31 mouse cellular contexts compared by ENCODE assay signal in the genomic region with DNA sequence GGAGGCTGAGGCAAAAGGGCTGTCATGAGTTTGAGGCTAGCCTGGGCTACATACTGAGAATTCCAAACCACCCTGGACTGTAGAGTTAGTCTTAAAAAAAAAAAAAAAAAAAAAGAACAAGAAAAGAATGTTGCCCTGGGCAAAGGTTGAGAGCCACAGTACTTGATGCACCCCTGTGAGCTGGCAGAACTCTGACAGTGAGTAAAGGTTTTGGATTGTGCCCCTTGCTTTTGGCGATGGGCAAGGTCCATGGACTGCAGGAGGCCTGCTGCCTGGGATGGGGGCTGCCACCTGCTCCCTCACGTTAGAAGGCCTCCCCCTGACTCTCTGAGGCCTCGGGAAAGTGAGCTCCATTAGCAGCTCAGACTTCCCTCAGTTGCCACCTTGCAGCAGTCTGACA. TPM values are rescaled to one million over a fixed set of nuclear protein-coding genes. Genes with fewer than 3 reads are reported as not detected.
DNase-seq lines count a peak whose midpoint lies in the region; ATAC-seq and TF ChIP-seq lines count a peak whose summit lies in the region.
"Had no signal": no experiment of that assay in that cellular context is flagged by ENCODE, and none has a peak within 500 bp of the region (broad histone marks: within the 10 kb centered on the region; RNA-seq: fewer than 3 reads in every experiment).

No protein-coding gene starts in this region.

- ATAC-seq in kidney, postnatal 0 days (replicated peaks; ENCODE audit: low FRiP score, low read depth) = peak; percentile 37; the same call in 1 of the 2 replicates
- no peak for ATAC-seq in hindbrain, embryonic 13.5 days (ENCODE audit: low FRiP score)
- ATAC-seq: CD4-positive, CD25-positive, alpha-beta regulatory T cell, adult 4 months; forebrain, embryonic 15.5 days had no signal

- peak; percentile 93 for DNase-seq in kidney, adult 2 months
- peak; percentile 90 for DNase-seq in kidney, adult 9 months
- no peak for DNase-seq in kidney, postnatal 0 days (ENCODE audit: low spot score)
- DNase-seq in kidney, postnatal 25 days = peak; percentile 73 to 94
- no peak for DNase-seq in adrenal gland, adult 2 months
- no peak for DNase-seq in left cerebral cortex, postnatal 10 days (ENCODE audit: extremely low spot score in 1 of 2, low spot score in 2 of 2)
- DNase-seq in ovary, postnatal 14 days (ENCODE audit: low spot score) = no peak
- DNase-seq: adrenal gland, adult 8-10 months; adrenal gland, postnatal 25 days; cerebellum, adult 11-12 months; cerebellum, adult 8-10 months; cerebellum, postnatal 10 days; cerebellum, postnatal 36 days; embryo, embryonic 11 days; gastrocnemius, postnatal 14 days; heart, adult 11 months had no signal

- H3K27me3 ChIP-seq in kidney, adult 2 months (replicated peaks; ENCODE audit: control insufficient read depth, insufficient read depth, low read length) = no peaks in the 10 kb centered on the region
- H3K27me3 ChIP-seq in kidney, postnatal 0 days (ENCODE audit: insufficient read depth, low read length) = no peaks in the 10 kb centered on the region
- 0 out of 2 replicates have a peak, but pooled peaks cover 5% of the 10 kb centered on the region for H3K27me3 ChIP-seq in hindbrain, embryonic 13.5 days
- H3K27me3 ChIP-seq: embryonic facial prominence, embryonic 13.5 days; forebrain, embryonic 12.5 days; forebrain, embryonic 15.5 days; hindbrain, embryonic 12.5 days had no signal

- no peaks in the 10 kb centered on the region for H3K9me3 ChIP-seq in kidney, postnatal 0 days (replicated peaks; ENCODE audit: low read length)
- H3K9me3 ChIP-seq in hindbrain, embryonic 13.5 days = no peaks in the 10 kb centered on the region
- H3K9me3 ChIP-seq: embryonic facial prominence, embryonic 10.5 days; embryonic facial prominence, embryonic 13.5 days; forebrain, embryonic 12.5 days; forebrain, embryonic 15.5 days; hindbrain, embryonic 12.5 days had no signal

- no peak overlapping the region for H3K4me2 ChIP-seq in kidney, postnatal 0 days (ENCODE audit: low read length)
- H3K4me2 ChIP-seq in hindbrain, embryonic 13.5 days = no peak overlapping the region
- H3K4me2 ChIP-seq: embryonic facial prominence, embryonic 13.5 days; forebrain, embryonic 12.5 days; forebrain, embryonic 15.5 days; heart, embryonic 11.5 days; hindbrain, embryonic 12.5 days had no signal

- WGBS in kidney, adult 2 months = 38% methylated on average over 3 of the region's 3 CpGs
- WGBS in kidney, postnatal 0 days = 52% methylated on average over 3 of the region's 3 CpGs
- WGBS in hindbrain, embryonic 13.5 days = 73% methylated on average over 3 of the region's 3 CpGs

- intact Hi-C loops in left cerebral cortex, postnatal 10 days (cut with DNase I) = no loop called here

- no peak for TF ChIP-seq CTCF in kidney, adult 2 months (conservative IDR thresholded peaks at IDR 0.05; ENCODE audit: insufficient read depth, insufficient read length, low read depth, low read length)
- TF ChIP-seq CTCF in kidney, postnatal 0 days (IDR thresholded peaks at IDR 0.05; ENCODE audit: low read depth) = no peak

- no peak overlapping the region for H3K9ac ChIP-seq in kidney, postnatal 0 days (ENCODE audit: low read depth, low read length)
- H3K9ac ChIP-seq in hindbrain, embryonic 13.5 days = no peak overlapping the region
- H3K9ac ChIP-seq: embryonic facial prominence, embryonic 13.5 days; forebrain, embryonic 12.5 days; forebrain, embryonic 15.5 days; hindbrain, embryonic 12.5 days had no signal

- peaks cover 15% of the 10 kb centered on the region; the same call in 1 of the 2 replicates for H3K4me1 ChIP-seq in kidney, adult 2 months (ENCODE audit: control insufficient read depth, insufficient read depth, low read length)
- no peaks in the 10 kb centered on the region for H3K4me1 ChIP-seq in kidney, postnatal 0 days (replicated peaks; ENCODE audit: insufficient read depth, low read length)
- H3K4me1 ChIP-seq in hindbrain, embryonic 13.5 days (replicated peaks) = no peaks in the 10 kb centered on the region
- H3K4me1 ChIP-seq: embryonic facial prominence, embryonic 13.5 days; forebrain, embryonic 12.5 days; forebrain, embryonic 15.5 days; hindbrain, embryonic 12.5 days had no signal

- H3K4me3 ChIP-seq in kidney, adult 2 months (ENCODE audit: insufficient read depth, low read depth, low read length) = no peak overlapping the region
- no peak overlapping the region for H3K4me3 ChIP-seq in kidney, postnatal 0 days (replicated peaks; ENCODE audit: low read depth, low read length)
- no peak overlapping the region for H3K4me3 ChIP-seq in hindbrain, embryonic 13.5 days
- H3K4me3 ChIP-seq: embryonic facial prominence, embryonic 10.5 days; embryonic facial prominence, embryonic 13.5 days; erythroblast, embryonic 14.5 days; forebrain, embryonic 12.5 days; forebrain, embryonic 15.5 days; hindbrain, embryonic 12.5 days had no signal

- H3K27ac ChIP-seq in kidney, adult 2 months (ENCODE audit: insufficient read depth, low read depth, low read length) = peak overlapping the region; percentile 97
- H3K27ac ChIP-seq in kidney, postnatal 0 days = peak overlapping the region; percentile 72
- H3K27ac ChIP-seq in hindbrain, embryonic 13.5 days = no peak overlapping the region
- H3K27ac ChIP-seq: embryonic facial prominence, embryonic 10.5 days; embryonic facial prominence, embryonic 13.5 days; forebrain, embryonic 12.5 days; forebrain, embryonic 15.5 days; hindbrain, embryonic 12.5 days had no signal

- H3K36me3 ChIP-seq in kidney, adult 2 months (ENCODE audit: control insufficient read depth, insufficient read depth, low read length) = no peaks in the 10 kb centered on the region
- H3K36me3 ChIP-seq in kidney, postnatal 0 days (ENCODE audit: insufficient read depth, low read length) = no peaks in the 10 kb centered on the region
- H3K36me3 ChIP-seq in hindbrain, embryonic 13.5 days = no peaks in the 10 kb centered on the region
- H3K36me3 ChIP-seq: embryonic facial prominence, embryonic 10.5 days; embryonic facial prominence, embryonic 13.5 days; forebrain, embryonic 12.5 days; forebrain, embryonic 15.5 days; hindbrain, embryonic 12.5 days had no signal

- no peak for TF ChIP-seq POLR2A in kidney, adult 2 months (IDR thresholded peaks at IDR 0.05; ENCODE audit: low read depth, low read length)

RNA-seq across cellular contexts. Expression of gene Gpat2, which starts 8.3 kb away (rescaled TPM):
- 1.4 and 1.9 TPM in 2 replicates for polyA plus RNA-seq in kidney, adult 2 months (2012; rRNA removed)
- 0.10 and 0.12 TPM in 2 replicates for polyA plus RNA-seq in kidney, postnatal 0 days (2015; fragmentation: Nextera tagmentation; extraction: Ambion mirVana)
- polyA plus RNA-seq in hindbrain, embryonic 13.5 days (2015; fragmentation: Nextera tagmentation; extraction: Ambion mirVana) = 0.09 and 0.12 TPM in 2 replicates
- total RNA-seq in adrenal gland, adult 2 months (2021) = under 1 TPM; 0.14 to 0.31 TPM
- 0.19 and 0.61 TPM in 2 replicates for polyA plus RNA-seq in adrenal gland, adult 2 months (2012; rRNA removed)
- total RNA-seq in left cerebral cortex, postnatal 10 days (2021) = under 1 TPM; 0.39 to 0.49 TPM
- total RNA-seq: gastrocnemius, adult 18-20 months; gastrocnemius, postnatal 14 days; heart, adult 8-10 months; heart, postnatal 25 days; hematopoietic stem cell, adult 5-6 weeks; MEL had no signal
- polyA plus RNA-seq: forebrain, embryonic 15.5 days had no signal

RNA-seq across cellular contexts. Expression of gene Fahd2a, which starts 27.7 kb away (rescaled TPM):
- polyA plus RNA-seq in kidney, adult 2 months (2012; rRNA removed) = 71.9 and 86.5 TPM in 2 replicates
- polyA plus RNA-seq in kidney, postnatal 0 days (2015; fragmentation: Nextera tagmentation; extraction: Ambion mirVana) = 61.3 and 62.2 TPM in 2 replicates
- polyA plus RNA-seq in hindbrain, embryonic 13.5 days (2015; fragmentation: Nextera tagmentation; extraction: Ambion mirVana) = 33.3 and 37.1 TPM in 2 replicates
- total RNA-seq in adrenal gland, adult 2 months (2021) = 10 to 100 TPM; 33.3 to 43.0 TPM
- polyA plus RNA-seq in adrenal gland, adult 2 months (2012; rRNA removed) = 26.9 and 28.6 TPM in 2 replicates
- total RNA-seq in left cerebral cortex, postnatal 10 days (2021) = 10 to 100 TPM; 15.6 to 18.6 TPM

RNA-seq across cellular contexts. Expression of gene Adra2b, which starts 53.7 kb away (rescaled TPM):
- 64.7 and 68.2 TPM in 2 replicates for polyA plus RNA-seq in kidney, adult 2 months (2012; rRNA removed)
- 10.3 and 10.5 TPM in 2 replicates for polyA plus RNA-seq in kidney, postnatal 0 days (2015; fragmentation: Nextera tagmentation; extraction: Ambion mirVana)
- polyA plus RNA-seq in hindbrain, embryonic 13.5 days (2015; fragmentation: Nextera tagmentation; extraction: Ambion mirVana) = 0.47 and 0.55 TPM in 2 replicates
- 1 to 10 TPM; 1.6 to 1.9 TPM for total RNA-seq in adrenal gland, adult 2 months (2021)
- 1.1 and 1.5 TPM in 2 replicates for polyA plus RNA-seq in adrenal gland, adult 2 months (2012; rRNA removed)
- under 1 TPM; 0.45 to 0.81 TPM for total RNA-seq in left cerebral cortex, postnatal 10 days (2021)
- total RNA-seq: MEL had no signal
- polyA plus RNA-seq: C2C12; CD4-positive, CD25-positive, alpha-beta regulatory T cell, adult 4 months had no signal

Comparison
In these comparisons a context has a peak if more than half of its experiments do, and no peak if none do; other contexts are left out.
1. DNase-seq: peak in kidney, adult 2 months (single experiment), kidney, adult 9 months (single experiment) and kidney, postnatal 25 days (2 of 2); none in kidney, postnatal 0 days (single experiment), adrenal gland, adult 2 months (single experiment), left cerebral cortex, postnatal 10 days (0 of 2) and ovary, postnatal 14 days (single experiment).